Mouse (Mus musculus): ENCODE data around the gene Gm26620. TPM values are rescaled to one million over a fixed set of nuclear protein-coding genes. Genes with fewer than 3 reads are reported as not detected.

Gene Gm26620
- total RNA-seq, 2 experiments from 2014 or later, result 0.34 to 0.77 TPM

GRCm38 (mm10) chr1:170868107-170868904 is 16.6 kb upstream of the Gm26620 start:
- peak; percentile 29 to 66 for DNase-seq (ENCODE audit: extremely low spot score in 1 of 2, low spot score in 1 of 2)

GRCm38 (mm10) chr1:170868905-170869283 is 16.0 kb upstream of the Gm26620 start:
- no peak for DNase-seq (ENCODE audit: extremely low spot score in 1 of 2, low spot score in 1 of 2)

- no peak for DNase-seq (ENCODE audit: extremely low spot score in 1 of 2, low spot score in 1 of 2)
Observed at GRCm38 (mm10) chr1:170871402-170871801, 13.5 kb upstream of the Gm26620 start.

GRCm38 (mm10) chr1:170871961-170872360 is 12.9 kb upstream of the Gm26620 start:
- no peak for DNase-seq (ENCODE audit: extremely low spot score in 1 of 2, low spot score in 1 of 2)

- no peak for DNase-seq (ENCODE audit: extremely low spot score in 1 of 2, low spot score in 1 of 2)
Observed at GRCm38 (mm10) chr1:170875676-170876075, 9.2 kb upstream of the Gm26620 start.

GRCm38 (mm10) chr1:170876906-170877305 is 8.0 kb upstream of the Gm26620 start:
- no peak for DNase-seq (ENCODE audit: extremely low spot score in 1 of 2, low spot score in 1 of 2)

- DNase-seq (ENCODE audit: extremely low spot score in 1 of 2, low spot score in 1 of 2), result no peak
Observed at GRCm38 (mm10) chr1:170882915-170883485, 1.9 kb upstream of the Gm26620 start.

GRCm38 (mm10) chr1:170884390-170884789 is 475 bp upstream of the Gm26620 start:
- DNase-seq (ENCODE audit: extremely low spot score in 1 of 2, low spot score in 1 of 2), result no peak

- DNase-seq (ENCODE audit: extremely low spot score in 1 of 2, low spot score in 1 of 2), result no peak
Observed at GRCm38 (mm10) chr1:170886044-170886458, 1.2 kb downstream of the Gm26620 start.

GRCm38 (mm10) chr1:170889310-170889709 is 4.4 kb downstream of the Gm26620 start:
- DNase-seq (ENCODE audit: extremely low spot score in 1 of 2, low spot score in 1 of 2), result no peak

- no peak for DNase-seq (ENCODE audit: extremely low spot score in 1 of 2, low spot score in 1 of 2)
Observed at GRCm38 (mm10) chr1:170891646-170892045, 6.8 kb downstream of the Gm26620 start.

GRCm38 (mm10) chr1:170892279-170892678 is 7.4 kb downstream of the Gm26620 start:
- DNase-seq (ENCODE audit: extremely low spot score in 1 of 2, low spot score in 1 of 2), result no peak

- DNase-seq (ENCODE audit: extremely low spot score in 1 of 2, low spot score in 1 of 2), result no peak
Observed at GRCm38 (mm10) chr1:170894603-170895602, 10.0 kb downstream of the Gm26620 start.

- no peak for DNase-seq (ENCODE audit: extremely low spot score in 1 of 2, low spot score in 1 of 2)
Observed at GRCm38 (mm10) chr1:170896651-170897281, 11.9 kb downstream of the Gm26620 start.

GRCm38 (mm10) chr1:170898413-170899075 is 13.7 kb downstream of the Gm26620 start:
- DNase-seq (ENCODE audit: extremely low spot score in 1 of 2, low spot score in 1 of 2), result no peak

- peak in 1 of 2 experiments; percentile 72 for DNase-seq (ENCODE audit: extremely low spot score in 1 of 2, low spot score in 1 of 2)
Observed at GRCm38 (mm10) chr1:170900799-170901467, 16.1 kb downstream of the Gm26620 start.

- DNase-seq (ENCODE audit: extremely low spot score in 1 of 2, low spot score in 1 of 2), result peak; percentile 77 to 95
Observed at GRCm38 (mm10) chr1:170901536-170902238, 16.8 kb downstream of the Gm26620 start.

GRCm38 (mm10) chr1:170903485-170903884 is 18.6 kb downstream of the Gm26620 start:
- no peak for DNase-seq (ENCODE audit: extremely low spot score in 1 of 2, low spot score in 1 of 2)

GRCm38 (mm10) chr1:170907111-170907455 is 22.2 kb downstream of the Gm26620 start:
- DNase-seq (ENCODE audit: extremely low spot score in 1 of 2, low spot score in 1 of 2), result no peak

Measured in layer of hippocampus, postnatal 25 days (tissue).